Mouse (Mus musculus): ENCODE measurements around the gene Relb.

Relb gene

DNA sequence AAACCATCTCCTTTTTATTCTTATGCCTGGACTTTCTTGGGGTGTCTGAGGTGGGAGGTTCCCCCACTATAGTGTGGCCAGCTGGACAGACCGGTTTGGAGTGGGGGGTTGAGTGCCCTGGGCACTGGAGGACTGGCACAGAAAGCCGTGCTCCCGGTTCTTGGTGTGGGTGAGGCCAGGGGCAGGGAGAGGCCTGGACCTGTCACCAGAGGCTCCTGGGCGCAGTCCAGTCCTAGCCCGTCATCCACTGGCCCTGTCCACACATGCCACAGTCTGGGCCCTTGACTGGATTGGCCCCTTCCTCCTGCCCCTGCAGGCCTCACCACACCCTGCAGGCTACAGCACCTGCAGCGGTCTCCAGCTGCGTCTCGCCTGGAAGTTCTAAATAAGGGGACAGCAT is 48.6 kb downstream of the Relb start:
- no peak for DNase-seq (ENCODE audit: low read depth, low spot score)

DNA sequence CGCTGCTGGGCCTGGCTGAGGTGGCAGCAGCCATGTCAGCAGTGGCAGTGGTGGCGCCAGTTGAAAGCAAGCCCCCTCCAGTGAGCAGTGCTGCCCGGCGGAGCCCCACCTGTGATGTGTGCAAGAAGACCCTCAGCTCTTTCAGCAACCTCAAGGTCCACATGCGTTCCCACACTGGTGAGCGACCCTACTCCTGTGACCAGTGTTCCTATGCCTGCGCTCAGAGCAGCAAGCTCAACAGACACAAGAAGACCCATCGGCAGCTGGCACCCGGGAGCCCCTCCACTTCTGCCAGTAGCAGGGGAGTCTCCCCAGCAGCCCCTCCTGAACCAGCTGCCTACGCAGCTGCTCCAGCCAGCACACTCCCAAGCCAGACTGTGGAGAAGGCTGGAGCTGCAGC is 49.5 kb downstream of the Relb start:
- no peak for DNase-seq (ENCODE audit: low read depth, low spot score)

DNA sequence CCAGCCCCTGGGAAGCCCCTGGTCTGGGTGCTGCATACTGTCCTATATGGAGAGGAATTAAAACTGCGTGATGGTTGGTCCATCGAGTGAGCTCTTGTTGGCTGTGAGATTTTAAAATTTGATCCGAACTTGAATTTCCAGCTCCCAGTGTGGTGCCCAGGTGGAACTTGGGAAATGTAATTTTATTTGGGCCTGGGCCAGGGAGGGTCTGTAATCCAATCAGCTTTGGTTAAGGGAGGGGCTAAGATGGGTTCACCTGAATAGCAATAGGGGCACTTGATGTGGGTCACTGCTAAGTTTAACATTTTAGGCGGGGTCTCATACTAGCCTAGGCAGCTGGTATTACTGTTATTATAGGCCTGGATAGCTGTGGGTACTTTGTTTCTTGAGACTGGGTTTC is 50.8 kb downstream of the Relb start:
- no peak for DNase-seq (ENCODE audit: low read depth, low spot score)

DNA sequence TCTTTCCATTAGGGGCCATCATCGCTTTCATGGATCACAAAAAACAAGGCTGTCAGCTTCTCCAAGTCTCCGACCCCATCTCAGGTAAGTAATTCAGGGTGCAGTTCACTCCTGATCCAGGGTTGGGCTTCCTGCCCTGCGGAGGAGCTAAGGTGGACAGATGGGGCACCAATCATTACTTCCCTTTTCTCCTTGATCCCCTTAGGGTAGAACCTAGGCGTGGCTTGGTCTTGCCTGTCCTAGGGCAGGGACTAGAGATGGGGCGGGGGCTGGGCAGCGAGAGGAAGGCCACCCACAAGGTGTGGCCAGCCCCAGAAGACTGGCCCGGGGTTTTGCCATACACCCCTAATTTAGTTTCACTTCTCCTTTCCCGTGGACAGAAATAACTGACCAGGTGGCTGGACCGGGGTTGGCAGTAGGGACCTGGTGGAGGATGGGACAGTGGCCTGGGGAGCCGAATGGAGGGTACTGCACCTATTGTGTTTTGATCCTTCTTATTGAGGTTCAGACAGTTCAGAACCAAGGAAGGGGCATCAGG is 51.3 kb downstream of the Relb start:
- DNase-seq (ENCODE audit: low read depth, low spot score): no peak

DNA sequence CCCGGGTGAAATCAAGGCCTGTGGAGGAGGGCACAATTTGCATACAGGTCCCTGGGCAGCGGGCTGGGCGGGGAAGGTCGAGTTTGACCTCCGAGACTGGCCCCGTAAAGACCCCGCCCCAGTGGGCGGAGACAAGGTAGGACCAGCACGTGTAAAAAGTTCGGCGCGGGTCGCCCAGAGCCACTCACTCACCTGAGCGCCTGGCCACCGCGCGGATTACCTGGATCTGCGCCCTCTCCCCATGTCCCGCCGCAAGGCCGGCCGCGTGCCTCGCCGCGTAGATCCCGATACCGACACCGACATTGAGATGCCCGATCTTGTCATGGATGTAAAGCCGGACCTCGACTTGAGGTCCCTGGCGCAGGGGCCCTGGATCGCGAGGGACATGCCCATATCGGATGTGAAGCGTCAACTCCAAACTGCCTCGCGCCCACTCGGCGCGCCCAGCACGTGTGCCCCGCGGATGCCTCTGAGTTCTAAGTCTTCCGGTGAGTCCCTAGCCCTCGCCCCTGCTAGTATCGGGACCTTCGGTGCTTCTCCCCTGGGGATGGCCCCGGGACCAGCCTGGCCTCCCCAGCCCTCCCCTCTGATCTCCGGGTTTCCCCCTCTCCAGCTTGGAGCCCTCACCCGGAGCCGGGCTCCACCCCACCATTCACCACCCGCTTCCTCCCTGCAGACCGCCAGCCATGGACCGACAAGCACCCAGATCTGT is 51.9 kb downstream of the Relb start, which contains the start of the genes Zfp296 and Gemin7:
TSS of gene Zfp296 (plus strand) at position 147 of the 712 bp plus-strand sequence.
TSS of gene Gemin7 (minus strand) at position 455 of the 712 bp plus-strand sequence.
- no peak for DNase-seq (ENCODE audit: low read depth, low spot score)

DNA sequence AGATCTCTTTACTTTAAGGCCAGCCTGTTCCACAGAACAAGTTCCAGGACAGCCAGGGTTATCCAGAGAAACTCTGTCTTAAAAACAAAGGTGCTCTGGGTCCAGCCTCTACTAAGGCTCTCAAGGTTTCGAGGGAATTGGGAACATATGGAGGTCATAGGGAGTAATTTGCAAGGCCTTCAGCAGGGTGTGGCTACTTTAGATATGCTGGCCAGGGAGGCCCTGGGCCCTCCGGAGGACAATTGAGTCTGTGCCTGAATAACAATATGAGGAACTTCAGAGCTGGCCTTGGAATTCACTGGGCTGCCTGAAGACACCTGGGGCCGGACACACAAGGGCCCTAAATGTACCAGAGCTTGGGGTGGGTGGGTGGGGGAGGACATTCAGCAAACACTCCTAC is 53.7 kb downstream of the Relb start:
- no peak for DNase-seq (ENCODE audit: low read depth, low spot score)

DNA sequence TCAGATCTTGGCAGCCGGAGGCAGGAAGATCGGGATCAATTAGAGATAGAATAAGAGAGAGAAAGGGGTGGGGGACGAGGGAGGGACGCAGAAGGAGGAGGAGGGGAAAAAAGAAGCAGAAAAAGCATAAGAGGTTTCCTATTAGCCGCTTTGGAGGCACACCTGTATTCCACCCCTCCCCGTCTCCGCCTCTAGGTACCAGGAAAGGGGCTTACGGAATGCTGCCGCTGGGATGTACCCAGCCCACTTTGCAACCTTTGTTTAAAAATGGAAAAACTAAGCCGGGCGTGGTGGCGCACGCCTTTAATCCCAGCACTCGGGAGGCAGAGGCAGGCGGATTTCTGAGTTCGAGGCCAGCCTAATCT is 55.5 kb downstream of the Relb start:
- DNase-seq (ENCODE audit: low read depth, low spot score): no peak

DNA sequence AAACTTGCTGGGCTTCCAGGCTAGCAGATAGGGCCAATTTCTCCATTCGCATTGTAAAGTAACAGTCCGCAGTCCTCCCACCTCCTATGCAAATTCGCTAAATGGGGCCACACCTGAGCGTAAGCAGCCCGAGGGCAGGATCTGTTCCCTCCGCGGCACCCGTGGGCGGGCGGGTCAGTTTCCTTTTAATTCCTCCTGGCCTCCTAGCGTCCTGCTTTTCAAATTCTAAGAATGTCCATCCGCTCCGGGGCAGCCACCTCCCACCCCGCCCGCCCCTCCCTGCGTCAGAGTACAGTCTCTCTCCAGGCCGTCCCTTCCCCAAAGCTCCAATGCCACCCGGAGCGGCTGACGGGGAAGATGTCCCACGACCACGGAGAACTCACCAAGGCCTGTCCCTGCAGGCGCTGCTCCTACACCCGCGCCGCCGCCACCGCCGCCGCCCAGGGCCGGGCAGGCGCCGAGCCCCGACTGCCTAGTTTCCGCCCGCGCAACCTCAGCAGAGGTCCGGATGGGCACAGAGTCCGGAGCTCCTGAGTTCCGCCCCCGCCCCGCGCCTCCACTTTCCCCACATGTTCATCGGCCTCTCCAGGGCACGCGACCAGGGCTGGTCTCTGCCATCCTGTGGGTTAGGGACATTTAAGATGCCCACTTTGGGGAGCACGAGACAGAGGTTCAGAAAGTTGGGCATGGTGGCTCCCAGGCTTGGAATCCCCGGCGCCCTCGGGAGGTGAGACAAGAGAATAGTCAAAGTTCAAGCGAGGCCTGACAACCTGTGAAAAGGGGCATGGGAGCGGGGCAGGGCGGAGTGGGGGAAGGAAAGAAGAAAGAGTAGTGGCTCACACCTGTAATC is 56.1 kb downstream of the Relb start:
- DNase-seq (ENCODE audit: low read depth, low spot score): peak; percentile 82

DNA sequence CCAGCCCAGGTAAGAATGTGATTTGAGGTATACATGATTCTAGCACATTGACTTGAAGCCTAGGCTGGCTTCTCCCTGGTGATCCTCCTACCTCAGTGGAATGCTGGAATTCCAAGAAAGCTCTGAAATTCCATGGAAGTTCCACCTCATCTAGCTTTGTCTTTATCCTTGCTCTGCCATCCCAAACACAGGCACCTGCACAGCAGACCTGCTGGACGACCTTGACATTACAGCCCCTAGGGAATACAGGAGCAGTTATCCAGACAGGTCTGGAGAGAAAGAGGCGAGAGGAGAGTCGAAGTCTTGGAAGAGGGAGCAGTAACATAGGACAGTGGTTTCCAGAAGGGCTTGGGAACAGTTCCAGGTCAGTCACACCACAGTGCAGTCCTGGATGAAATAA is 59.6 kb downstream of the Relb start:
- DNase-seq (ENCODE audit: low read depth, low spot score): no peak

DNA sequence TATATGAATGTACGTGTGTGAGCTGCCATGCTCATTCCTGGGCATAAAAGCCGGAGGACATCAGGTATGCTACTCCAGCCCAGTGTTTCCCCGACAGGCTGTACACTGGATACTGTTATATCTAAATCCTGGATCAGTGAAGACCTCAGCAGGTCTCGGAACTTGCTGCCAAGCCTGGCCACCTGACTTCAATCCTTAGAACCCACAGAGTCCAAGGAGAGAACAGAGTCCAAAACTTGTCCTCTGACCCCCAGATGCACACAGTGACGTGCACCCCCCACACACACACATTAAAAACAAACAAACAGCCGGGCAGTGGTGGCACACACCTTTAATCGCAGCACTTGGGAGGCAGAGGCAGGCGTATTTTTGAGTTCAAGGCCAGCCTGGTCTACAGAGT is 61.8 kb downstream of the Relb start:
- DNase-seq (ENCODE audit: low read depth, low spot score): no peak

DNA sequence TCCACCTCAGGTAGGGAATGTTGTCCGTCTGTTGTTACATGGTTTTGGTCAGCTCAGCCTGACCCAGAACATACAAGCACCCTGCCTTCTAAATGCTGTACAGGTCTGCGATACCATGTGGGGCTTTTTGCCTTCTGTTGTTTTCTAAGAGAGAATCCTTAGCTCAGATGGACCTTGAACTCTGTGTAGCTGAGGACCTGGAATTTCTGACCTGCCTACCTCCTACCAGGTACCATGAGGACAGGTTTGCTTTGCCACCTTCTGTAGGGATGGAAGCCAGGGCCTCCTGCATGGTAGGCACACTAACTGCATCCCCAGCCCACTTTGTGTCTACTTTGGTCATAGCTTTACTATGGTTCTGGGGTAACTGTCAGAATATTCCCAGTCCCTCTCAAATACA is 63.4 kb downstream of the Relb start:
- DNase-seq (ENCODE audit: low read depth, low spot score): no peak

DNA sequence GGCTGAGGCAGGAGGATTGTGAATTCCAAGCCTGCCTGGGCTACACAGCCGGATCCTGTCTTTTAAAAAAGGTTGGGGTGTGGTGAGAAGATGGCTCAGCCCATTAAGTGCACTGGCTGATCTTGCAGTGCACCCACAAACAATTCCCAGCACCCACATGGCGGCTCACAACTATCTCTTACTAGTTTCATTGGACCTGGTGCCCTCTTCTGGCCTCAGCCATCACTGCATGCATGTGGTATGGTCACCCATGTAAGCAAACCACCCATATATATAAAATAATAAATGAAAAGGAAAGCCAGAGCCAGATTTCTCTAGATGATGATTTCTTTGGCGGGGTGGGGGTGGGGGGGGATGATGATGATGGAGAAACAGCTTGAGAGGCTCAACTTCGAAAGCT is 64.8 kb downstream of the Relb start:
- DNase-seq (ENCODE audit: low read depth, low spot score): no peak

DNA sequence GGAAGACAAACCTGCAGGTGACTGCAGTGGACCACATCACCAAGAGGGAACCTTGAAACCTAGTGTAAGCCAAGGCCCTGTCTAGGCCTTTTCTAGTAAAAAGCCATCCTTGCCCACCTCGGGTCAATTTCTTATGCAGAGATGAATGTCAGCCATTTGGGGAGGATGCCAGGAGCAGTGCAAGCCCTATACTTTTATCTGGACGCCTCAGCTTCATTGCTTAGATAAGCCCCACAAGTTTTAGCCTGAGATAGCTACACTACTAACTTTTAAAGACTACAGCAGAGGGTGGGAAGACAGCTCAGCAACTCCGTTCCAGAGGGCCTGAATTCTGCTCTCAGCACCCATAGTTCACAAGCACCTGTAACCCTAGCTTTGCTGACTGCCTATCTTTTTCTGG is 65.4 kb downstream of the Relb start:
- no peak for DNase-seq (ENCODE audit: low read depth, low spot score)

DNA sequence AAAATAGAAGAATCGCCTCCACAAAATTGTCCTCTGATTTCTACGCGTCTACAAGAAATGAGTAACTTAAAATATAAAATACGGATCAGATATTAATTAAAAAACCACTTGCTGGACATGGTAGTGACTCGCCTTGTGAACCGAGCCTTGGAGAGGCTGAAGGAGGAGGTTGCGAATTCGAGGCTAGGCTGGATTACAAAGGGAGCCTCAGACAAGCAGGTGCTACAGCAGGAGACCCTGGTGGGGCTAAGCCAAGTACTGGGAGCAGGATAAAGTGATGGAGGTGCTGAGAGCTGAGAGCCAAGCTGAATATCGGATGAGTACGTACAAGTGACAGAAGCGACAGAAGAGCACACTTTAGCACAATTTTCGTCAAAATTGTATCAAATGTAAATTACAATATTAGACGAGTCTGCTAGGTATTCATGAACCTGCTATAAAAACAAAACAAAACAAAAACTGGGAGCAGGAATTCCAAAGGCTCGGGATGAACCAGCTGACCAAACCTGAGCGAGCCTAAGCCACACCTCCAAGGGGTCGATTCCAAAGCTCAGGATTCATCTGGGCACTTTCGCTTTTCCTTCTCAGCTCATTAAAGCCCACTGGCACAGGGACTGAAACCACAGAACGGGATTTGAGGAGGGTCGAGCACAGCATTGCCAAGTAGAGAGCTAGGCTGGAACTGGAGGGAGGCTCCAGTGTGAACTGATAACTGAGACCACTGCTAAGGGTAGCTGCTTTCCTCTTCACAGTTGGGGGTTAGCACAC is 66.4 kb downstream of the Relb start, which contains the start of gene Ppp1r37:
TSS of gene Ppp1r37 (minus strand) at position 434 of the 768 bp plus-strand sequence.
- DNase-seq (ENCODE audit: low read depth, low spot score): no peak

DNA sequence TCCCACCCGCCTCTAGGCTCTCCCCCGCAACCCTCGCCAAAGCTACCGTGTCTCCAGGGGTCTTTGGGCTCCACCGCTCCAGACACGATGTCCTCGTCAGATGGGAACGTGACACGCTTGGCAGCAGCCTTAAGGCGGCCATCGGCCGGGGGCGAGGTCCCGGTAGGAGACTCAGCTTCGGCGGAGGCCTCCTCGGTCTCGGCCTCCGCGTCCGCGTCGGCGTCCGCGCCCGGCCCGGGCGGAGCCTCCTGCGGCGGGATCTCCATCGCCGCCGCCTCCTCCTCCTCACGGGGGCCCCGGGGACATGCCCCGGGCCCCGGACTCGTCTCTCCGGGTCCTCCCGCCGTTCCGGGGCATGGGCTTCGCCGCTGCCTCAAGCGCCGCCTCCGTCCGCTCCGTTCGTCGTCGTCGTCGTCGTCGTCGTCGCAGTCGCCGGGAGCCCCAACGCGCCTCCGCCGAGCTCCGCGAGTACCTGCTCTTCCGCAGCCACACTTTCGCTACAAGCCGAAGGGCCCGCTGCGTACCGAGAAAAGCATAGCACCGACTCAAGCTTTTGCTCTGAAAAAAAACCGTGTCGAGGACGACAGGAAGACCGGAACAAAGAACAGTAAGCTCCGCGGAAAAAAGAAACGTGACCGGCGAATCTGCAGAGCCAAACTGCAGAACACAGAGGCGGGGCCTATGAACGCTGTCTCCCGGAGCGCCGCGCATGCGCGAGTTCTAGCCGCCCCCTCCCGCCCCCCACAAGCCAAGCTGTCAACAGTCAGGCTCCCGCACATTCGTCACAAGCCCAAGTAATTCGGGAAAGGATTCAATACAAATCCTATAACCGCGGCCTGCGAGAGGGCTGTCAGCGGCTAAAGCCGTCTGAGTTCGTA is 67.2 kb downstream of the Relb start:
- DNase-seq (ENCODE audit: low read depth, low spot score): peak; percentile 95

DNA sequence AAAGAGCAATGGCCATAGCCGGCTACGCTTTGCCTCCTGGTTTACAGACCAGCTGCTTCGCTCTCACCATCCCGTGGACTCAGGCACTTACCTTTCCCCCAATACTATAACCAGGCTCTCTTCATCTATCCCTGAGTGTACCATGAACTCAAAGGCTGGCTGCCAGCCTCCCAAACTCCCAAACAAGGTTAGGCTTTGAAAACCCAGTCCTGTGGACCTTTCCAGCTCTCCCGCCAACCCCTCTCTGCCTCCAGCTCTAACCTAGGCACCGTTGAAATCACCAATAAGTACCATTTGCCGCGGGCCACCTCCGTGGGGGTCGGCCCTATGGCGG is 67.8 kb downstream of the Relb start:
- DNase-seq (ENCODE audit: low read depth, low spot score): no peak

DNA sequence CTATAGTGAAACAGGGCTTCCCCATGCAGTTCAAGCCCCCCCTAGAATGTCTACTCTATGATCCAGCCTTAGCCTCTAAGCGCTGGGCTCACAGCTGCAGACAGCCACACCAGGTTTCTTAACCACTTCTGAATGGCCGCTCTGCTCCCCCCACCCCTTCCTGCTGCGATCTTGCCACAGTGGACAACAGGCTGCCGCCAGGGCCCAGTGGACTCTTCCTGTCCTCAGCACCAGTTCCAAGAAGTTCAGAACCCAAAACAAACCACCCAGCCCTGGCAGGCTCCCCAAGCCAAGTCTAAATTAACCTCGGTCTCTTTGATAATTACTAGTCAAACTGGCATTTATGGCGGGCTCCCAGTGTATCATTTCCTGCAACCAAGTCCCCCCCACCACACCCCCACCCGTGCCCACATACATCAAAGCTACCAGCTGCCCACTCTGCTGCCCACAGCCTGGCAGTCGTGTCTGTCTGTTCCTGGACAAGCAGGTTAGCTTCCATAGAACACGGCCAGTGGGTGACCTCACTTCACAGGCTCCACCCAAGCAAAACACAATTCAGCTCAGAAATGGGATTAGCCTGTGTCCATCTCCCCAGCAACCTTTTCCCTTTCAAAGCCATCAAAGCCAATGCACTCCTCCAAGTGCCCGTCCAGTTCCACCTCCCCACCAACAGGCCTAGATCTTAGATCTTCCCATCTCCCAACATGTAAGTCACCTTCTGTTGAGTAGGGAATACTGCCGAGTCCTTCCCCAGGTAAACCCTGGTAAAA is 68.6 kb downstream of the Relb start:
- no peak for DNase-seq (ENCODE audit: low read depth, low spot score)

DNA sequence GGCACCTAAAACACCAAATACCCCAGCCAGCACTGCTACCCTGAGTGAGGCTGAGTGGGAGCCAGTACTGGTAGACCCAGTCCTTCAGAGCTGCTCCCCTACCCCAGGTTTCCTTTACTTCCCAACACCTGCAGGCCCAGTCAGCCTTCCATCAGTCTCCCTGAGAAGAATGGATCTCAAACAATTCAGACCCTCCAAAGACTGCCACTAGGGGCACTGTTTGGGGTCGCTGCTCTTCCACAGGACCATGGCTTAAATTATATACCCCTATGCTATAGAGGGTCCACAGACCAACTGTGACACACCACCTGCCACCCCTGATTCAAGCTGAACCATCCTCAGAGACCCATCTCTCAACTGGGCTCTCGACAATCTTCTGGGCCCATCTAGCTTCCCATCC is 70.3 kb downstream of the Relb start:
- DNase-seq (ENCODE audit: low read depth, low spot score): no peak

DNA sequence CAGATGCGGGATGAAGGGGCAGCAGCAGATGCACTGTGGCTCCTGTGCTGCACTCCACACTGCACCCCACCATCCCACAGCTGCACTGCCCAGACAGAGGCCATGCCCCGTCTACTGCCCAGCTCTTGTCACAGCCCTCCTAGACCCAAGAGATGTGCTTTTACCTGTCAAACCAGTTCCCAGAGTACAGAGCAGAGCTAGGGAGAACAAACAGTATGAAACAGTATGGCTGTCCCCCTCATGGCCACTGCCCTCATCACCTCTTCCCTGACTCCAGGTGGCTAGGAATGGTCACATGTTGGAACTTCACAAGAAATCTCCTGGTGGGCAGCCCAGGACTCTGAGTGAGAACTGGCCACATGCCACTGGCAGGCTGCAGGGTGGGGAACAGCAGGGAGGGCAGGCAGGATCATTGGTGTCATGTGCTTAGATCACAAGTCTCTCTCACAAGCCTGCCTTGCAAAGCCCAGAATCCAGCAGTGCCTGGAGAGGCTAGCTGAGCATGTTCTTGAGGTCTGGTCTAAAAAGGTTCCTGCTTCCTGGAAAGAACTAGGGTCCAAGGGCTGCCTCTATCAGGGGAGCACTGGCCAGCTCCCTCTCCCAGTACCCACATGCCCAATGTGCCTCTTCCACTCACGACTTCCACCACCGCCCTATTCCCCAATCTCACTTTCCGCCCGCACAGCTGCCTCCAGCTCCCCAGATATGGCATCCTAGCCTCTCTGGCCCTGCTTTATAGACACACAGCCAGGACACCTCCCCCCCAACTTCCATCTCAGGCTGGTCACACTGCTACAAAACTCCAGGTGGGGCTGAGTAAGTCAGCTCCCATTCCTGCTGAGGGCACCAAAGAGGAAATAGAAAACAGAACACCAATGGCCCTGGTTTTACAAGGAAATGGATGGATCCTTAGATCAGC is 71.0 kb downstream of the Relb start:
- DNase-seq (ENCODE audit: low read depth, low spot score): no peak

All from forelimb bud, embryonic 11.5 days (tissue).